Mouse (Mus musculus) spleen, postnatal 36 days (tissue): ENCODE measurements around the gene Gm26741.
"Not testable (repeated sequence)": the region's sequence is repeated elsewhere in the genome, so short reads cannot be mapped to it uniquely, and the experiment has no call there.

ENCODE experiments used
- DNase-seq, 2 experiments: peaks; one replicate each; pipeline ENCODE4 v3.0.0; 2022; ENCODE audit warnings: low spot score in 2 of 2, mixed read lengths in 1 of 2

Gm26741 gene

GRCm38 (mm10) chr10:52358467-52358866 lies at the start of gene Gm26741:
TSS of gene Gm26741 (plus strand) at chr10:52358767.
- no peak for DNase-seq

GRCm38 (mm10) chr10:52309196-52309595 lies 49.4 kb upstream of the Gm26741 start:
- peak; percentile 2 to 8 for DNase-seq

- DNase-seq, result no peak
Measured at GRCm38 (mm10) chr10:52319506-52320286, 38.9 kb upstream of the Gm26741 start.

GRCm38 (mm10) chr10:52321918-52322317 lies 36.6 kb upstream of the Gm26741 start:
- no peak for DNase-seq

- peak in 1 of 2 experiments; percentile 5 for DNase-seq
Measured at GRCm38 (mm10) chr10:52331007-52331406, 27.6 kb upstream of the Gm26741 start.

- DNase-seq, result not testable (repeated sequence)
Measured at GRCm38 (mm10) chr10:52343324-52343723, 15.2 kb upstream of the Gm26741 start.

- no peak for DNase-seq
Measured at GRCm38 (mm10) chr10:52353184-52353583, 5.4 kb upstream of the Gm26741 start.

- no peak for DNase-seq
Measured at GRCm38 (mm10) chr10:52360241-52360735, 1.7 kb downstream of the Gm26741 start.

GRCm38 (mm10) chr10:52360862-52361609 lies 2.5 kb downstream of the Gm26741 start:
- no peak for DNase-seq

GRCm38 (mm10) chr10:52368376-52368775 lies 9.8 kb downstream of the Gm26741 start:
- no peak for DNase-seq

GRCm38 (mm10) chr10:52373834-52374233 lies 15.3 kb downstream of the Gm26741 start:
- DNase-seq, result peak; percentile 83 to 86

GRCm38 (mm10) chr10:52374651-52375050 lies 16.1 kb downstream of the Gm26741 start:
- no peak for DNase-seq

GRCm38 (mm10) chr10:52376422-52376821 lies 17.9 kb downstream of the Gm26741 start:
- DNase-seq, result peak; percentile 27 to 42

GRCm38 (mm10) chr10:52377813-52378212 lies 19.2 kb downstream of the Gm26741 start:
- no peak for DNase-seq

GRCm38 (mm10) chr10:52381321-52381801 lies 22.8 kb downstream of the Gm26741 start:
- no peak for DNase-seq

GRCm38 (mm10) chr10:52381845-52382591 lies 23.5 kb downstream of the Gm26741 start, which contains the start of gene Gopc:
TSS of gene Gopc (minus strand) at chr10:52382124.
- peak; percentile 97 for DNase-seq

GRCm38 (mm10) chr10:52383022-52383421 lies 24.5 kb downstream of the Gm26741 start:
- DNase-seq, result no peak

- no peak for DNase-seq
Measured at GRCm38 (mm10) chr10:52383522-52383921, 25.0 kb downstream of the Gm26741 start.

GRCm38 (mm10) chr10:52384823-52385610 lies 26.4 kb downstream of the Gm26741 start:
- peak; percentile 19 to 34 for DNase-seq

GRCm38 (mm10) chr10:52387192-52387591 lies 28.6 kb downstream of the Gm26741 start:
- DNase-seq, result no peak

- no peak for DNase-seq
Measured at GRCm38 (mm10) chr10:52388922-52389430, 30.4 kb downstream of the Gm26741 start, which contains the start of gene Nepn. TSS of gene Nepn (plus strand) at chr10:52388972.
